Mouse (Mus musculus) urinary bladder, postnatal 36 days (tissue): ENCODE measurements around the gene Ankrd60.
A peak's percentile ranks its signal among the peaks of the same experiment; 100 is the strongest.

Experiments
- DNase-seq, 2 experiments: peaks; one replicate each; pipeline ENCODE4 v3.0.0; 2022; ENCODE audit warnings: low spot score in 2 of 2, mixed read lengths in 1 of 2

Gene Ankrd60

DNA sequence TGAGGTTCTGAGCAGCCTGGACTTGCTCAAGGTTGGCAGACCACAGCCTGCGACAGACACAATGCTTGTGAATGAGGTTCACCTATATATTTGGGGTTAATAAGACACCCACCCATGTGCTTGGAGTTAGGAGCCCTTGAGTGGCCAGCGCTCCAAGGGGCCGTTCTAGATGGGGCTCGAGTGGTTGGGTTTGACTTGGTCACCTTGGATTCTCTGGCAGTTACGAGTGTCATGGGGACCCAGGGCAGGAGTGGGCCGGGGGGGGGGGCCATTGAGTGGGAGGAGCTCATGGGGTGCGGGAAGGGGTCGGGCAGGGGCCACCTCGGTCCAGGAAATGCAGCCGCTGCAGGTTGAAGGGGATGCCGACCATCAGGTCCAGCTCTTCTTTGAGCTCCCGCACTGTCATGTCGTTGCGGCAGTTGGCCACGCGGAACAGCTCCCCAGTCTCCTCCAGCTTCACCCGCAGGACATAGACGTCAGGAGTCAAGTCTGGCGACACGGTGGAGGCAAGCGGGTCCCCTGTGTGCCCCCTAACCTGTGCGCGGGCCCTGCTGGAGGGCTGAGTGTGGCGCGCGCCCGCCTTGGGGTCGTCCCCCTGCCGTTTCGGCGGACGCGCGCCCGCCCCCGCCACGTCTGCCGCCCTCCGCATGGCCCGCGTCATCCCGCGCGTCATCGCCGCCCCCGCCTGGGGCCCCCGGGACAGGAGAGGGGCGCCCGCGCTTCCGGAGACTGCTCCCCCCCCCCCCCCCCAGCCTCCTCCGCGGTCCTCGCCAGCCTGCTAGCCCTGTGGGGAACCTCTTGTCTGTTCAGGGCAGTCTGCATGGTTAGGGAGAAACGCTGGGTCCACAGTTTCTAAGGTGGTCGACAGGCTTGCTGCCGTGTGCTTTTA lies at the start of gene Ankrd60:
Ankrd60 (minus strand) TSS at position 697 of the 889 bp plus-strand sequence.
- no peak for DNase-seq

DNA sequence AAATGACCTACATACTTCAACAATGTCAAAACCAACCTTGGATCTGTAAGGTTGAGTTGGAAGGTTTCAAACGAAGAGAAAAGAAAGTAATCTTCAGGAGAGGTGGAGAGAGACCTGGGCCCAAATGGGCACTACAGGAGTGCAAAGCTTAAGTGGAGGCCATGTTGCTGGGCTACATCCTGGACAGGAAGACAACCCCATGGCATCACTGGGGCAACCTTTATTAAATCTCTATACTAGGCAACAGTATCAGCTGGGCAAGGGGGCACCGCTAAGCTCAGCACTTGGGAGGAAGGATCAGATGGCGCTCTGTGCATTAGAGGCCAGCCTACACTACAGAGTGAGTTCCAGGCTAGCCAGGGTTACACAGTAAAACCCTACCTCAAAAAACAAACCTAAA lies 47.6 kb upstream of the Ankrd60 start:
- DNase-seq: no peak

DNA sequence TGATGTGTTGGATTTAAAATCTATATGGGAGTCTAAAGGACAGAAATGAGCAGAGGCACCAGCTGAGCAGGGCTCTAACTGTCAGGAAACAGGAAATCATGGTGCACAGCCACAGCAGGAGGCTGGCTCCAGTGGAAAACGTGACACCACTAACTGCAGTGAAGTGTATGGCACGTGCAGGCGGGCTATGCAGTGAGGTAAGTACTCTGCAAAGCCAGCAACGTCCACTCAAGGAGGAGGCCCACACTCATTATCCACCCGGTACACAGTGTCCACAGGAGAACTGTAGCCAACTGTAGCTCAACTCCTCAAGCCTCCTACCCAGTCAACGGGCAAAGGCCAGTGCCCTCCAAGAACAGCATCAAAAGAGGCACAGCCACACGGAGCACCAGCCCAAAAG lies 46.5 kb upstream of the Ankrd60 start:
- DNase-seq: no peak

DNA sequence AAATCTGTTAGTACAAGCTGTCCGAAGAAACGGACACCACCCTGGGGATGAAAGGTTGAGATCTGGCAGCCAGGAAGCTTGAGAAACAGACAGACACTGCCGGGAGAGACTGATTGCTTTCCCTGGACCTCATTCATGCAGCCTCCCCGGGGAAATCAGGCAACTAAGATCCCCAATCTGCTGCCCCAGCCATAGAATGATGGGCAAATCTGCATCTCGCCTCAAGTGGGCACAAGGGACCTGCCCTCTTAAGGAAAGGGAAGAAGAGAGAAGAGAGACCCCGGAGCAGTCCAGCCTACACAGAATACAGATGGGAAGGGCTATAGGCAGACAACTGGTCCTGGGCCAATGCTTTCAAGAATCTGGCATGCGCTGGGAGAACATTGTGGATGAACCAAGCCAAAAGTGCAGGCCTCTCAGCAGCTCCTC lies 44.0 kb upstream of the Ankrd60 start:
- DNase-seq: peak in 1 of 2 experiments; percentile 54

DNA sequence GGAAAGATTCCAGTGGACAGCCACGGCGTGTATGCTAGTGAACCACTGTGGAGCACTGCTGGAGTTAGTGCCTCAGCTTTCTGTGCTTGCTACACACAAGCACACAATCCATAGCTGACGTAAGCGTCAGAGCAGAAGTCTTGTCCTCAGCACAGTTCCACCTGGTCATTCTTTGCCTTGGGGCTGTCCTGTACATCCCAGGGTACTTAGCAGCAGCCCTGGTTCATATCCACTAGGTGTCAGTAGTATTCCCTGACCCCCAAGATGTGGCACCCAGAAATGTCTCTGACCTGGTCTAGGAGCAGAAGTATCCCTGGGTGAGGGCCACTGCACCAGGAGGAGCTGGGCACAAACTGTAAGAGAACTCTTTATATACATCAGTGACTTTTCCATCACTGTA lies 42.5 kb upstream of the Ankrd60 start:
- DNase-seq: no peak

DNA sequence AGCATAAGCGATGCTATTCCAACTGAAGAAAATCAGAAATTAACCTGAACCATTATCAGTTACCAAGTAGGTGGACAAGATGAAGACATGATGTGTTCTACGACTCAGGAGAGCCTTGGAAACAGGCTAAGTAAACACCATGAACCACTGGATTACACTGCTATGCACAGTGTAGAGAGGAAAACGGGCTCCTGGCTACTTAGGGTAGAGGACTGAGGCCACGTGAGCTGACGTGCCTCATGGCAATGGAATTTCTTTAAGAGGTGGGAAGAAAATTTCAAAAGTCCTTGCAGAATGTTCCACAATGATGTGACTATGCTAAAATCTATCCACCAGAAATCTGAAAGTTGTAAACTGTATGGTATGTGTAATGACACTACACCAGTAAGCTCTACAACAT lies 41.0 kb upstream of the Ankrd60 start:
- DNase-seq: no peak

DNA sequence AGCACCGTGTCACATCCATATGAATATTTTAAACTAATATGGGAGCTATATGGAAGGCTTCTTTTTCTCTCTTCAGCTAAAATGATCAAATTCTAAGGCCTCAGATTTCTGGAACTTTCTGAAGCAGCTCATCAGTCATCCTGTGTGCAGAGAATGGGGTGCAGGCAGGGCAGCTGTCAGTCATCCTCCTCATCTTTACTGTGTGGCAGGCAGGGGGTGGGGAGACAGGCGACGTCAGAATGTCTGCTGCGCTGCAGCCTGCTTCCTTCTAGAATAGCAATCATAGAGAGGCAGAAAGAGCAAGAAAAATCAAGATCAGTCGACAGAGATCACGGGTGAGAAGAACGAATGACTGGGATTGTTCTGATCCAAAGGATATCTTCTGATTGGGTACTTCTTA lies 38.0 kb upstream of the Ankrd60 start:
- no peak for DNase-seq

DNA sequence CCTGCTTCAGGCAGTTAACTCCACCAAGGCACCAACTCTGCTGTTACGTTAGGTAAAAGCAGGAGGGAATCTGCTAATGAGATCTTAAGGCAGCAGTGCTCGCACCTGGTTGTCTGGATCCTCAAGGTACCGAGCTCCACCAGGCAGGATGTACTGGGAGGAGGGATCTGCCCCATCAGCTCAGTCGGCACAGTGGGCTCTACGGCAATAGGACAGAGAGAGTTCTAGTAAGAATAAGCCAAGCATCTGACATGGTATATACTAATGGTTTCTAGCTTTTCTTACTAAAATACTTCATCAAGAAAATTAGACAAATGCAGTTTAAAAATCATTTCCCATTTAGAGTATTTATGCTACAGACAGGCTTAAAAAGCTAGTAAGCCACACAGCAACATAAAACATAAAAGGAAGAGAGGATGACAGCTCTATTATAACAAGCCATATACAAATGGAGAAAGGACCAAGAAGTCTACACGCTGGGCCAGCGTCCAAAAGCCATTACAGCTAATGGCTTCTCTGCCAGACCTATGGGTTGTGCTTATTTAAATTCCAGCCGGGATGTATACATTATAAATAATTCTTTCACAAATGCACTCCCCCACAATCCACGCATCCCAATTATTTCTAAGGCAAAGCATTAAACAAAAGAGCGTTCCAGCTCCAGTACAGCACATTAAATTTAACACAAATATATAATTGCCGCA lies 37.4 kb upstream of the Ankrd60 start:
- DNase-seq: no peak

DNA sequence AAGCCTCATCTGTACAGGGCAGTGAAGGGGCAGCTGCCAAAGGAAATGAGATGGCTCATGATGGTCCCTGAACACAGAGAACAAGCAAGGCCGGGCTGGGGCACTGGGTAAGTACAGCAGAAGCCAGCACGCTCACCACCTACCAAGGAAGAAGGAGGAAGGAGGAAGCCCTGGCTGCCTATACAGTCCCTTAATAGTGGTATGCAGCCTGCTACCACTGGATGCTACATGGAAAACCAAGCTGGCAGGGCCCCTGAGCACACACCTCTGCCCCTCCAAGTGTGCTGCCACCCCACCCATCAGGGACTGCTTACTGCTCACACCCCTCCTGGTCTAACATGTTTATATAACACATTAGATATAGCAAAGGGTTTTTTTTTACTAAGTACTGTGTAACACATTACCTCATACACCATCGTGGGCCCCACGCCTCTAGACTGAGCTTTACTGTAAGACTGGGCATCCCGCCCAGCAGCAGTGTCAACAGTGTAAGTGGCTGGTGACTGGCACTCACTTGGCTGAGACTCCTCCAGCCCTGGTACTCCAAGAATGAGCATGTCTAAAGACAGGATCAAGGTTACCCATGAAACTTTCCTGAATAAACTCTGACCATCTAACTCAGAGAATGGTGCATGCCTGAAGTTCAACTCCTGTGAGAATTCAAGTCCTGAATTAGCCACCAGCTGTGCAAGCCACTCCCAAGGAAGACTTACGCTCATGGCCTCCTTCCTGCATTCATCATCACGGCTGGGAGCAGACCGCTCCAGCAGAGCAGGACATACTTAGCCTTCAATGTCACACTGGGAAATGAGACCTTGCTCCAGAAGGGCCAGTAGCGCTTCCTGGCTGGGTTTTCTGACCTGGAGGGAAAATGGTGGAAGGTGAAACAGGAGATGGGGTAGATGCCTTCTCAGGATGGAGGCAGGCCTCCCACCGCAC lies 30.1 kb upstream of the Ankrd60 start:
- peak in 1 of 2 experiments; percentile 35 for DNase-seq

DNA sequence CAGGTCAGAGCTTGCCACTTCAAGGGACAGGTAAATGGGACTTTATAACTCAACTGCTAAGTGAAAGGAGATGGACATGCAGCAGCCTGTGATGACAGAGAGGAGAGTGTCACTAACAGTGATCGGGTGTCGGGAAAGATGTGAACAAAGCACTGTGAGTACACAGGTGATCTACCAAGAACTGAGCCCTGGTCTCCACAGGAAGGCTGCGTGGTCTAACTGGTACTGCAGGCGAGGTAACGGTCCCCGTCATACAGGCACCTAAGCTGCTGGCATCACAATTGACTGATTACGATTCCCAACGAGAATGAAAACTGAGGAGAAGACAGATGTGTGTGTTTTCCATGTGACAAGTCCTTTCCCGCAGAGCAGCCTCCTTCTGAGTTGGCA lies 28.2 kb upstream of the Ankrd60 start:
- no peak for DNase-seq

DNA sequence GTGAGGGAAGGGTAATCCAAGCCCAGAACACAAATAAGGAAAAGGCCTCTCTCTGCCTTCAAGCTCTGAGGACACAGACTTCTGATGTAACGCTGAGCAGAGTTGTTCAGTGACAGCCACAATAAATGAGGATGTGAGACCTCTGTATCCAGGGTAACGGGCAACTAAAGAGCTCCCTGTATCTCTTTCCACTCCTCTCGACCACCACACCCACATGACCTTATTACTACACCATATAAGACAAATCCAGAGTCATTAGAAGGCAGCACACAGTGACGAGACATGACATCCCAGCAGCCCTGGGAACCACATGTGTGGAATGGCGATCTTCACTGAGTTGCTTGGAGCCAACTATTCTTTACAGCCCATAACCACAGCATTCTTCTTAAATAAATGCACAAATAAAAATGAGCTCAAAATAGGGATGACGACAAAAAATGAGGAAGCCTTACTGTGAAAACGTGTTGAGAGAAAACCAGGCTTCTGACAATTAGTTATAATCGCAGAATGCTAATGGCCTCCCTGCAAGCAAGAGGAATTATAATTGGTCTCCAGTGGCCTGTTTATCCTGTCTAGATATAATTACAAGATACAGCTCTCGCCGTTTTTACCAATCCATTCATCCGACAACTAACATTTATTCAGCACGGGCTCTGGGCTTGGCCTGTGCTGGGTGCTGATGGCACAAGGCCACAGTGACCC lies 27.7 kb upstream of the Ankrd60 start:
- no peak for DNase-seq

DNA sequence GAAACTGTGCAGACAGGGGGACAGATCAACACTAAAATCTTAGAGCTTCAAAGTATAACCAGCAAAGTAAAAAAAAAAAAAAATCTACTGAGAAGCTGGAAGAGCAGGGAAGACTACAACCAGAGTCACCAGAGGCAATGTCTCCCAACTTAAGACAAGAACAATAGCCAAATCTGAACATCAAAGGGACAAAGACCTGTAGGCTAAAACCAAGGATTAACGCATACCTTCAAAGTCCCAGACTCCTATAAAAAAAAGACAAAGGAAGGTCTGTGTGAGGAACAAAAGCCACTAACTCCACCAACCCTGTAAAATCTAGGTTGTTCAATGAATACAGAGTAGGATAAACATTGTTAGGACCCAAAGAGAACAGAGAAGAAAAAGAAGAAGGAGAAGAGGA lies 23.7 kb upstream of the Ankrd60 start:
- DNase-seq: no peak

DNA sequence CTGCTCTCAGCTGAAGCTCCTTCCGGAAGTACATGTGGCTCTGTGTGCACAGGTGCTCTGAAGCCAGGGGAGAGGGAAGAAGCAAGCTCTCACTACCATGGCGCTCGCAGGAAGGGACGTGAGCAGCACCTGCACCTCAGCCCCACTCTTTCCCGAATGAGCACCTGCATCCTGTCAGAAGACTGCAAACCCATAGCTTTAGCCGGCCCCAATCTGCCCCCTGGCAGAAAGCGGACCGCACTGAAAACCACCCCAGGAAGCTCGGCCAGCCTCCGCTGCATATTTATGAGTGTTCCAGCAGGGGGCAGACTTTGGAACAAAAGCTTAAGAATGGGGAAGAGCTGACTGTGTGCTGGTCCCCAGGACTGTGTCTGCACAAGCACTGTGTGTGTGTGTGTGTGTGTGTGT lies 17.2 kb upstream of the Ankrd60 start:
- DNase-seq: no peak

DNA sequence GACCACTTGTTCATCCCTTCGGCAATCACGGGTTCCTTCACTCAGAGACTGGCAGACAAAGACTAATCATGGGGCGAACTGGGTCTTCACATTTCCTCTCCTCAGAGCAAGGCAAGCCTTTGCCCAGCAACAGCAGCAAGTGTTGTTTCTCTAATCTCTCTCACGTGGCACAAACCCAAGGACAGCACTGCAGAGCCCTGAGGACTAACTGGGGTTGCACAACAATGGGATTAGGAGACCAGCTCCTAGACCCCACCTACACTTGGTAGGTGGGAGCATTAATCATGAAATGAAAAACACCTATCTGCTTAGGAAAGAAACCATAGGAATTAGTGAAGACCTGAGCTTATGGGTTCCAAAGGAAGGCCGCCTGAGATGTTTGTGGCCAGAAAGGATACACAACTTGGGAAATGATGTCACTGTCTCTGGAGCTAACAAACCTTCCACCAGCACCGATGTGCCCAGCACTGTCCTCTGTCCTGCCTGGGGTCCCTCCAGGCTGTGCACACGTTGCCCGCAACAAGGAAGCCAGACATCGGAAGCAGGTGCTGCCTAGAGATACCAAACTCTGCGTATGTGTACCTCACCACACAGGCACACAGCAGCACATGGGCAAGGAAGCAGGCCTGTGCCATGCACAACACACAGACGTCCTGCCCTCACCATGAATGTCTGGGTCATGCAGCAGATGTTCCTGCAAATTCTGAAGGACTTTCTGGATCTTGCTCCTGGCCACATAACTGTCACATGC lies 16.3 kb upstream of the Ankrd60 start:
- no peak for DNase-seq

DNA sequence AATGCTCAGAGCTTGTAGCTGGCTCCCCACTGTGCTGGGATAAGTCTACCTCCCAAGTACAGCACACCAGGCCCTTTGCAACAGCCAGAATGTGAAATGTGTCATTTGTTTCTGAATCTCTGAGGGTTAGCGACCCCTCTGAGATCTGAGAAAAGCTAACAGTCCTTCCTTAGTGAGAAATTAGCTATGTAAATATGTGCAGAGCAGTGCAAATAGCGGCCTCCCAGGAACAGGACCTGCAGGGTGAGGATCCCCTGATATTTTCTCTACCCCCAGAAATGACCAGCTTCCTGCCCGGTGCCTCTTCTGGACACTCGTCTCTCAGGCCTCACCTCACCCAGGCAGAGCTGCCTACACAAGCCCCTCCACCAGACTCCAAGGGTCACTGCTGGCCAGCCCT lies 15.7 kb upstream of the Ankrd60 start:
- no peak for DNase-seq

DNA sequence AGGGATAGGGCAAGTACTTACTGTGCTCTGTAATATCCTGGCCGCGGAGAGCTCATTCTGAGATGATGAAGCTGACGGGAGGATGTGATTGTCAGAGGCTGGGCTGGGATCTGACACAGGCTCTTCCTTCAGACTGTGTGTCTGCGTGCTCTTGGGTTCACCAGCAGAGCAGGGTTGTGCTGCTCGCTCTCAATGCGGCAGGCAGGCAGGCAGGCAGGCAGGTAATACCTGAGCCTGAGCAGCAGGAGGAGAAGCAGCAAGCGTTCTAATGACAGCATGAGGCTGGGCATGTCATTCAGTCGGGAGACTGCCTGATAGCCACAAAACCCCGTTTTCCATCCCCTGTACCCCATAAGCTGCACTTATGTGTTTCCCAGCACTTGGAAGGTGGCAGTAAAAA lies 14.6 kb upstream of the Ankrd60 start:
- no peak for DNase-seq

DNA sequence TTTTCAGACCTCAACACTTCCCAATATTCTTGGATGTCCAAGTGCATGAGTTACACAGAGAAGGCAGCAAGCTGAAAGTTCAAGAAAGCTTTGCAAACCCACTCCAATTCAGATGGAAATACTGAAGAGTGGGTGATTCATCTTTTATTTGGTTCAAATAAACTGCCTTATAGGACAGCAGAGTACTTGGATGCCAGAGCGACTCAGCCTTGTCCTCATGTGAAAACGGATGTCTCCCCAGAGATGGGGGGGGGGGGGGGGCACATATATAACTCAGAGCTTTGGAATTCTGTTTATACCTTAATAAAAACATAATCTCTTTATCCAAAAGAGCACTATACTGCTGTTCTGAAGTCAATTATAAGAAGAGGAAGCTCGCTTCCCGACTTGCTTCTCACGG lies 9.2 kb upstream of the Ankrd60 start:
- no peak for DNase-seq

DNA sequence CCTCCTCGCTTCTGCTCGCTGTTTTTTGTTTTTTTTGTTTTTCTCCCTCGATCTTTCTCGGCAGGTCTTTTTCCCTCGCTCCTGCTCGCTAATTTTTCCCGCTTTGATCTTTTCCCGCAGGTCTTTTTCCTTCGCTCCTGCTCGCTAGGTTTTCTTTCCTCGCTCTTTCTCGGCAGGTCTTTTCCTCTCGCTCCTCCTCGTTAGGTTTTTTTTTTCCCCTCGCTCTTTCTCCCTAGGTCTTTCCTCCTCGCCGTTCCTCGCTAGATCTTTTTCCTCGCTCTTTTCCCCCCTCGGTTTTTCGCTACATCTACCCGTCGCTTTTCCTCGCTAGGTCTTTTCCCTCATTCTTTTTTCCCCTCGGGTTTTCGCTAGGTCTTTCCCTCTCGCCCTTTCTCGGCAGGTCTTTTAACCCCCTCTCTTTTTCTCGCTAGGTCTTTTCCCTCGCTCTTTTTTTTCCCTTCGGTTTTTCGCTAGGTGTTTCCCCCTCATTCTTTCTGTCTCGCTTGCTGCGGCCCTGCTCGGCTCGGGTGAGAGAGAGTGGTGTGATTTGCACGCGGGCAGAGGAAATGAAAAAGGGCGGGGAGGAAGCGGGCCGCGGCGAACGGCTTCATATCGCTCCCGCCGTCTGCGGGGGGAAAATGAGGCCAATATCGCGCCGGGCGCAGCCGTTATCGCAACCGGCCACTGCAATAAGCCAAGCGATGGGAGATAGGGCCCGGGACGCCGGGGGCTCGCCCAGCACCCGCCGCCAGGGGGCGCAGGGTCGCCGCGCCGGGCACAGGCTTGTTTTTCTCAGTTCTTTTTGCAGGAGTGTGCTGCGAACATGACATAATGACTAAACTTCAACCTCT lies 8.2 kb upstream of the Ankrd60 start:
- DNase-seq: peak; percentile 67 to 77

DNA sequence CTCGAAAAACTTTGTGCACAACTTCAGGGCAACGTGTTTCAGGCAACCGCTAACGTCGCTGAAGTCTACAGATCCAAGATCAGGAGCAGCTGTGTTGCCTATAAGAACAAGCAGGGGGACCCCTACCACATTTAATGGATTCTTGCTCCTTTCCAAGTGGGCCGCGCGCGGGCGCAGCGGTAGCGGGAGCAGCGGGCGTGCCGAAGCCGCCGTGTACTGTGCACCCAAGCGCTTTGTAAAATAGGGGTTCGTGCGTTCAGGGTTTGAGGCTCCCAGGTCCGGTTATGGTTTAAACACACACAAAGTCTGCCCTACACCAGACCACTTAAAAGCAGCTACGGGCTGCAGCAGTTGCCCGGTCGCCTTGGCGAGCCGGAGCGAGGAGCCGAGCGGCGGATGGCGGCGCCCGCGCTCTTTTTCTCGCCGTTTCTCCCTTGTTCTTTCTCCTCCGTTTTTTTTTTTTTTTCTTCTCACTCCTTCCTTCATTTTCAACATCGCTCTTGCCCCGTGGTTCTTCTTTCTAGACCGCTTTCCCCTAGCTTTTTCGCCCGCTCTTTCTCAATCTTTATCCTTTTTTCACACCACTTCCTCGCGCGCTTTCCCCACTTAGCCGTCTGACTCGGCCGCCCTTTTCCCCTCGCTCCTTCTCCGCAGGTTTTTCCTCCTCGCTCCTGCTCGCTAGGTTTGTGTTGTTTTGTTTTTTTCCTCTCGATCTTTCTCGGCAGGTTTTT lies 7.4 kb upstream of the Ankrd60 start:
- no peak for DNase-seq
